Mouse (Mus musculus) MEL-GATA-1-ER (cell line): ENCODE measurements around the gene Timd2.
"Not testable (repeated sequence)": the region's sequence is repeated elsewhere in the genome, so short reads cannot be mapped to it uniquely, and the experiment has no call there.

ENCODE experiments used
- DNase-seq: peaks from one replicate; pipeline ENCODE4 v3.0.0-alpha.2; 2012; ENCODE audit warnings: low read depth; ENCODE audit errors: extremely low read depth

The Timd2 gene

DNA sequence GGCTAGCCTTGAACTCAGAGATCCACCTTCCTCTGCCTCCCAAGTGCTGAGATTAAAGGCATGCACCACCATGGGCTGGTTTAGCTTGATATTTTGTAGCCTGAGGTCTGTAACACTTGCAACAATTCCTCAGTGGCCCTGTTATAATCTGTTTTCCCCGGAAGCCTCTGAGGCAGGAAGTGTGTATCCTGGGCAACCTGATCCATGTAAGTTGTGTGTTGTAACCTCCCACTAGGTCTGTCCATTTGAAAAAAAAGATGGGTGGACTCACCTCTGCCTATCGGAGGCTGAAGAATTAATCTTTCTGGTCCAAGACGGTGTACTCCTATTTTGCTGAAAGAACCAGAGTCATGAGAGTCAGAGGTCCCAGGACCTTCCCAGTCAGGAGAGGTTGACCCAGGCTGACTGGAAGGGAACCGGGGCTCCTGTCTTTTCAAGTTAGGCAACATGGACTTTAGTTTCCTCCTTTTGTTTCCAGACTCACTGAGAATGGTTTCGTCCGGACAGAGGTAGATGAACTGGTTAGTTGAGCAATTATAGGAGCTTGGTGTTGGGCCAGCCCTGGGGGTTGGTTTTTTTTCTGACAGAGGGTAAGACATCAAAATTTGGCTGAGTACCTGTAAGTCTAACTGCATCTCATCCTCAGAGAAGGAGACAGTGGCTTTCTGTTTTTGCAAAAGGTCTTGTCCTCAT, at the start of gene Timd2:
Gene Timd2 (minus strand): TSS at position 398 of the 693 bp plus-strand sequence.
- no peak for DNase-seq

DNA sequence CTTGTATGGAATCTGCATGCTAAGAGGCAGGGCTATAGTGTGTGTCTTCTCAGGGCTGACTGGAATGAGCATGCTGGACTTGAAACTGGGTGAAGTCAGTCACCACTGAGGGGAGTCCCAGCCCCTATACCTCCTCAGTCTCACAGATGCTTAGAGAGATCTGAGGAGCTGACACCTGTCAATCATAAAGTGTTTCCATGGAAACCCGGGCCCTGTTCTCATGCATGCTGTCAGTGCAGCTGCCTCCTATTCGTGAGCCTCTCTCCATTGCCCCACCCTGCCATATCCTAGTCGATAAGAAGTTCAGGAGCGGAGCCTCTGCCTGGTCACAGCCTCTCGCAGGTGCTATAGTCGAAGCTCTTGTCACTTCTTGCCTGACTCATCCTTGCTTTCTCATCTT, 48.9 kb upstream of the Timd2 start:
- DNase-seq: not testable (repeated sequence)

DNA sequence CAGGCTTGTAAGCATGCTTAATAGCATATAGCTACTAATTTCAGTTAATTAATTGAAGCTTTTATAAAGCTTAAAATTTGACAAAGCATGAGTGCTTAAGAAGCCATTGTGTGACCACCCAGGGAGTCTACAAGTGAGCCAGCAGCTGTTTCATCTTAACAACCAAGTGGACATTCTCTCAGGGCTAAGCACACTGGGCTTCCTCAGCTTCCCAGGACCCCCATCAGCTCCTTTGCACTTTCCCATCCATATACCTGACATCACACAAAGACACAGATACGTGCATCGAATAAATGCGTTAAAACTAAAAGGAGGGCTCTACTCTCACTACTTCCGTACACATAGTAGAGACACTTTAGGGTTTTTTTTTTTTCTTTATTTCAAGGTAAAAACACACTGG, 47.8 kb upstream of the Timd2 start:
- DNase-seq: no peak

- DNase-seq: no peak
These were observed 46.8 kb upstream of the Timd2 start for GRCm38 (mm10) chr11:46753662-46754061.

DNA sequence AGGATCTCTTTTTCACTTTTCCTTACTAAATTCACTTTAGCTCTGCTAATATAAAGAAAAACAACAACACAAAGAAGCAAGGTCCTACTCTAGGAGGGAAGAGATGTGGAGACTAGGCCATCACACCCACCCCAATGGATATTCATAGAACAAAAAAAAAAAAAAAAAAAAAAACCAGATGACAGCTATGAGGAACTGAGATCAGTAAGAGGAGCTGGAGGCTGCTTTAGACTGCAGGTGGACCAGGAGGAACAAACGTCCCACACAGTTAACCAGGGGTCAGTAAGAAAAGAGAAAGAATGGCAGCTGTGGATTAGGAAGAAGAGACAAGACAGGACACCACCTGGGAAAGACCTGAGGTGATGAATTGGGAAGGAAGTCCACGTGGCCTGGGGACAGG, 41.1 kb upstream of the Timd2 start:
- no peak for DNase-seq

DNA sequence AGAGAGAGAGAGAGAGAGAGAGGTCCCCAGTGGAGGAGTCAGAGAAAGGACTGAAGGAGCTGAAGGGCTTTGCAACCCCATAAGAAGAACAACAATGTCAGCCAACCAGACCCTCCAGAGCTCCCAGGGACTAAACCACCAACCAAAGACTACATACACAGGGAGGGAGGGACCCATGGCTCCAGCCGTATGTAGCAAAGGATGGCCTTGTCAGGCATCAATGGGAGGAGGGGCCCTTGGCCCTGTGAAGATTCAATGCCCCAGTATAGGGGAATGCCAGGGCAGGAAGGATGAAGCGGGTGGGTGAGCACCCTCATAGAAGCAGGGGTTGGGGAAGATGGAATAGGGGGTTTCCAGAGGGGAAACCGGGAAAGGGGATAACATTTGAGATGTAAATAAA, 34.9 kb upstream of the Timd2 start:
- no peak for DNase-seq

GRCm38 (mm10) chr11:46740886-46741285, 34.0 kb upstream of the Timd2 start:
- no peak for DNase-seq

DNA sequence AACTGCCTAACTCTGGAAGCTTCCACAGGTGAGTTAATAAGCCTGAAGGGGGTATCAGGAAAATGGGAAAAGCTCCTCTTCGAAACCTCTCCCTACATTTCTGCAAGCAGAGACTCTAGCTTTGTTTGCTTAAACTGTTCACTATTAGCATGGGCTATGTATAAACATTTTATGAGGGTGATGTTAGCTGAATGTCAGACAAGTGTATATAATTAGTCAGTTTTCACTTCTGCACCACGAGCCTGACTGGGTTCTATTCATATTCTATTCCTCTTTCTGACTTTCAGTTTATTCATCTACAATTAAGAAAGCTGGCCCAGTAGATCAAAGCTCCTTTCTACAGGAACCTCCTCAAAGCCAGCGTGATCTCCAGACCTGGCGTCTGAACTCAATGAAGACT, 32.6 kb upstream of the Timd2 start:
- DNase-seq: no peak

DNA sequence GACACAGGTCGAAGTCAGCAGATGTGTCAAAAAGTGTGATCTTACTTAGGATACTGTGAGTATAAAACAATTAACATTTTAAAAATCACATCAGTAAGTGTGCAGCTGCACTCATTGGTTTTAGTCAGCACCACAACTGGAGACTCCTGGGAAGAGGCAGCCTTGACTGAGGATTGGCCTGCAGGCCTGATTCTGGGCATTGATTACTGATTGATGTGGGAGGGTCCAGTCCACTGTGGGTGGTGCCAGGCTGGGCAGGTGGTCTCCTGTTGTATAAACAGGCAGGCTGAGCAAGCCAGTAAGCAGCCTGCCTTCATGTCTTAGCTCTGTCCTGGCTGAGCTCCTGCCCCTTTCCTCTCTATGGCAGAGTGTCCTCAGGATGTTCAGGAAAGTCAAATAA, 28.2 kb upstream of the Timd2 start, which contains the start of gene Havcr1:
Gene Havcr1 (plus strand): TSS at position 5 of the 400 bp plus-strand sequence.
- not testable (repeated sequence) for DNase-seq

DNA sequence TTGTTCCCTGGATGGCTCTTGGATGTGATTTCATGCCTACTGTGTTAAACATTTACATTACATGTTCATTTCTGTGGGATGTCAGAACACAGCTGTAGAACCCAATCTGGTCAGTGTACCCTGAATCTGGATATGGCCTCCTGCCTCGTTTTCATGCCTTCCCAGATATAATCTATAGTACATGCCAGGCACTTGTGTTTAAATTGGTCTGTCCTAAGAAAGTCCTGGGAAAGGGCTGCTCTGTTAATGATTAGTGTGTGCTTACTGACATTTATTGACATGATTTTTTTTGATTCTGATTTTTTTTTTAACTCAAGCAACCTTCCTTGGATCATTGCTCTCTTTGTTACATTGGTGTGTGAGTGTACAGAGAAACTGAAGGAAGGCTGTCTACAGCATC, 27.8 kb upstream of the Timd2 start:
- DNase-seq: no peak

GRCm38 (mm10) chr11:46733242-46733789, 26.5 kb upstream of the Timd2 start:
- no peak for DNase-seq

GRCm38 (mm10) chr11:46731541-46732070, 24.7 kb upstream of the Timd2 start:
- no peak for DNase-seq

- no peak for DNase-seq
These were observed 8.0 kb downstream of the Timd2 start for GRCm38 (mm10) chr11:46698830-46699229.

- DNase-seq: no peak
These were observed 8.6 kb downstream of the Timd2 start for GRCm38 (mm10) chr11:46698278-46698655.

DNA sequence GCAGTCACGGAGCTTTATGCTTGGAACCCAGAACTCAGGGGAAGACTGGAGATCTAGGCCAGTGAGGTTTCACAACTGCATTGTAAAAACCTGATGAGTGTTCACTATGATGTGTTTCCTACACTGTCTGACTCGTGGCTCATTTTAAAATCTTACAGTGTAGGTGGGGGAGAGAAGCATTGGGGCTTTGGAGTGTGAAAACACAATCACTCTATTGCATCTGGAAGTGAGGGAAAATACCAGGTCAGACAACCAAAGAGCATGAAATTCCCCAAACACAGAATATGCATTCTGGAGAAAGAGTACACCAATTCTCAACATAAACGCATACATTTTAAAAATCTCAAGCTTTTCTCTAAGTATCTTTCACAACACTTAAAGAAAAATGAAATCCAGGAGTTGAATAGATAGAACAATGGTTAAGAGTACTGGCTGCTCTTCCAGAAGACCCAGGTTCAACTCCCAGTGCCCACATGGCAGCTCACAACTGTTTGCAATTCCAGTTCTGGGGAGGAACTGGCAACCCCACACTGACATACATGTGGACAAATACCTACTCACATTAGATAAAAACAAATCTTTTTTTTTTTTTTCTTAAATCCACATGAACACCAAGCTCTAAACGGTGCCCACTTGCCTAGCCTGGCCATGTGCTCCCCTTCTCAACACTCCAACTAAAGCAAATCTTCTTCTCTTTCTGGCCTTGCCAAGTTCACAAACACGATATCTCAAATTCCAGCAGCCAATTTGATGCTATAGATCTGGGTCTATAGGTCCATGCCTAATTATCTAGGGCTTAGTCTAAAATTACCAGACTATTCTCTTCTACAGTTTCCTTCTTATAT, 9.2 kb downstream of the Timd2 start:
- DNase-seq: no peak

DNA sequence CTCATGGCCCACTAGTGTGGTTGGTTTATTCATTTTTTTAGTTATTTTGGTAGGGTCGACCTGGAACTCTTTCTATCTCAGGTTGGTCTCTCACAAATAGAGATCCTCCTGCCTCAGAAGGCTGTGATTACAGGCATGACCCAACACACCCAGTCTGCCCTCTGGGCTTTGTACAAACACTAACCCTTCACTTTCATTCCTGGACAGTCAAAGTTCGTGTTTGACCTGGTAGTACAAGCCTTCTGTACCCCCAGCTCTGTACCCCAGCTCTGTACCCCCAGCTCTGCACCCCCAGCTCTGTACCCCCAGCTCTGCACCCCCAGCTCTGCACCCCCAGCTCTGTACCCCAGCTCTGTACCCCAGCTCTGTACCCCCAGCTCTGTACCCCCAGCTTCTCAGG, 11.0 kb downstream of the Timd2 start:
- DNase-seq: not testable (repeated sequence)

- no peak for DNase-seq
These were observed 16.7 kb downstream of the Timd2 start for GRCm38 (mm10) chr11:46690136-46690535.

GRCm38 (mm10) chr11:46683723-46684122, 23.1 kb downstream of the Timd2 start:
- DNase-seq: no peak

DNA sequence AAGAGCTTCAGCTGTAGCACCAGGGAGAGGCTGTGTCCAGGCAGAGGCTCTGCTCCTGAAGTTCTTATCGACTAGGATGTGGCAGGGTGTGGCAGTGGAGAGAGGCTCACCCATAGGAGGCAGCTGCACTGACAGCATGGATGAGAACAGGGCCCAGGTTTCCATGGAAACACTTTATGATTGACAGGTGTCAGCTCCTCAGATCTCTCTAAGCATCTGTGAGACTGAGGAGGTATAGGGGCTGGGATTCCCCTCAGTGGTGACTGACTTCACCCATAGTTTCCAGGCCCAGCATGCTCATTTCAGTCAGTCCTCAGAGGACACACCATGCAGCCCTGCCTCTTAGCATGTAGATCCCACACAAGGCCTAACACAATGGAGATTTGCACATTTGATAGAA, 24.0 kb downstream of the Timd2 start:
- DNase-seq: no peak

GRCm38 (mm10) chr11:46667938-46668337, 38.9 kb downstream of the Timd2 start:
- no peak for DNase-seq

DNA sequence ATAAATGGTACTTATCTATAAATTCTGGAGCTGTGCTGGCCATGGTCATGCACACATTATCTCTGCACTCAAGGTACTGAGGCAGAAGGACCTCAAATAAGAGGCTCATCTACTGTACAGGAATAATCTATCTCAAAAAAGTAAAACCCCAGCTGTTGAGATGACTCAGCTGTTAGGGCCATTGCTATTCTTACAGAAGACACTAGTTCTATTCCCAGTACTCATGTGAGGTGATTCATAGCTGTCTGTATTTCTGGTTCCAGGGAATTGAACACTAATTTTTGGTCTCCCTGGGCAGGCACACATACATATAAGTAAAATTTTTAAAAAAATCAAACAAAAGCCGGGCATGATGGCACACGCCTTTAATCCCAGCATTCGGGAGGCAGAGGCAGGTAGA, 39.8 kb downstream of the Timd2 start:
- DNase-seq: no peak
